Mouse (Mus musculus): ENCODE results near the gene Mgat1.

Gene Mgat1

GRCm38 (mm10) chr11:49243727-49244594 is at the start of gene Mgat1:
Mgat1 (plus strand) TSS chr11:49244191.
- under 1% methylated on average over 58 of the region's 60 CpGs for WGBS

- WGBS = 94% methylated on average over 9 of the region's 9 CpGs
Observed at GRCm38 (mm10) chr11:49194771-49195170, 49.2 kb upstream of the Mgat1 start.

- 75% methylated on average over 7 of the region's 7 CpGs for WGBS
Observed at GRCm38 (mm10) chr11:49195819-49196322, 48.1 kb upstream of the Mgat1 start.

- WGBS = 43% methylated on average over 2 of the region's 2 CpGs
Observed at GRCm38 (mm10) chr11:49202071-49202470, 41.9 kb upstream of the Mgat1 start.

GRCm38 (mm10) chr11:49202523-49203061 is 41.4 kb upstream of the Mgat1 start:
- 2% methylated on average over 10 of the region's 10 CpGs for WGBS

GRCm38 (mm10) chr11:49203129-49203768 is 40.7 kb upstream of the Mgat1 start, which contains the start of gene Zfp62:
Zfp62 (plus strand) TSS chr11:49203292.
- WGBS = under 1% methylated on average over 47 of the region's 47 CpGs

- under 1% methylated on average over 24 of the region's 24 CpGs for WGBS
Observed at GRCm38 (mm10) chr11:49203771-49204497, 40.1 kb upstream of the Mgat1 start.

- 84% methylated on average over 6 of the region's 6 CpGs for WGBS
Observed at GRCm38 (mm10) chr11:49205080-49205590, 38.9 kb upstream of the Mgat1 start.

GRCm38 (mm10) chr11:49207495-49207894 is 36.5 kb upstream of the Mgat1 start:
- WGBS = 100% methylated on average over 1 of the region's 1 CpGs

- 95% methylated on average over 1 of the region's 1 CpGs for WGBS
Observed at GRCm38 (mm10) chr11:49213505-49213904, 30.5 kb upstream of the Mgat1 start.

GRCm38 (mm10) chr11:49219271-49219670 is 24.7 kb upstream of the Mgat1 start:
- 96% methylated on average over 2 of the region's 2 CpGs for WGBS

- WGBS = 67% methylated on average over 1 of the region's 1 CpGs
Observed at GRCm38 (mm10) chr11:49224455-49224854, 19.5 kb upstream of the Mgat1 start.

- whole genome bisulfite sequencing = 47% methylated on average over 3 of the region's 3 CpGs
Observed at GRCm38 (mm10) chr11:49232781-49233180, 11.2 kb upstream of the Mgat1 start.

GRCm38 (mm10) chr11:49235459-49236207 is 8.4 kb upstream of the Mgat1 start:
- WGBS = 61% methylated on average over 3 of the region's 3 CpGs

- 71% methylated on average over 1 of the region's 1 CpGs for WGBS
Observed at GRCm38 (mm10) chr11:49236891-49237290, 7.1 kb upstream of the Mgat1 start.

- WGBS = 63% methylated on average over 2 of the region's 2 CpGs
Observed at GRCm38 (mm10) chr11:49237532-49237931, 6.5 kb upstream of the Mgat1 start.

- WGBS = 98% methylated on average over 1 of the region's 1 CpGs
Observed at GRCm38 (mm10) chr11:49240310-49240709, 3.7 kb upstream of the Mgat1 start.

GRCm38 (mm10) chr11:49240874-49241273 is 3.1 kb upstream of the Mgat1 start:
- whole genome bisulfite sequencing = 83% methylated on average over 4 of the region's 4 CpGs

GRCm38 (mm10) chr11:49241471-49241870 is 2.5 kb upstream of the Mgat1 start:
- WGBS = 17% methylated on average over 1 of the region's 1 CpGs

- 20% methylated on average over 11 of the region's 11 CpGs for WGBS
Observed at GRCm38 (mm10) chr11:49242944-49243626, 906 bp upstream of the Mgat1 start.

Measured in cerebral cortex, adult 2 months (tissue).